Mouse (Mus musculus): ENCODE results near the gene Alk.

Gene Alk

DNA sequence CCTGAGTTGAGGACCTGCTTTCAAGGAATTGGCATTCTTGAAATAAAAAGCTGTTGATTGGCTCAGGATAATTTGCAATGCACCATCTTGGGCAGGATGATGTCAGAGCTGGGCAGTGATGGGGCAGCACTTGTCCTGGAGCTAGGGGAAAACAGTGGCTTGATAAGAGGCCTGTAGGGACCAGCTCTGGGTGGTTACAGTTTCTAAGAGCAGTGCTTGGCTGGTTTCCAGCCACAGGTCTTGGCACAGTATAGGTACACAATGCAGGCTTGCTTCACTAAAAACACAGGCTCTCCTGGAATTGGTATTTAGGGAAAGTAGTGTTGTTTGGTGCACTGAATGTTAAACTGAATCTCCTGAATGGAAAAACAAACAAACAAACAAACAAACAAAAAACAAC lies 662.4 kb downstream of the Alk start:
- in situ Hi-C loops (cut with MboI; ENCODE audit: unreplicated experiment in 2 of 2): no loop called here

DNA sequence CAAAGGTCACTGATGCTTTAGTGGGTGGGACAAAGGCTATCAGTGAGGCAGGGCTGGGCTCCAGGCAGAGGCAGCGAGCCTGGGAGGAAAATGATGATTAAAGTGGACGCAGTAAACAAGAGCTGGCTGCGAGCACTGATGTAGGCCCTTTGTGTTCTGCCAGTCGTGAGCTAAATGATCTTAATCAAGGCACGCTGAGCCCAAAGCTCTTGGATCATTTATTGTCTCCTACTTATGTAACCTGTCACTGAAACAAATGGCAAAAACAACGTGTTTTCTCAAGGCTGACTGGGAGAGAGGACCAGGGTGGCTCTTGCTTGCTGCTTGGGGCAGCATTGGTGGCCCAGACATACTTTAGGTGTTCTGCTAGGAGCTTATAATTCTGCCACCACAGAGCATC lies 663.0 kb downstream of the Alk start:
- in situ Hi-C loops (cut with MboI; ENCODE audit: unreplicated experiment in 2 of 2): no loop called here

DNA sequence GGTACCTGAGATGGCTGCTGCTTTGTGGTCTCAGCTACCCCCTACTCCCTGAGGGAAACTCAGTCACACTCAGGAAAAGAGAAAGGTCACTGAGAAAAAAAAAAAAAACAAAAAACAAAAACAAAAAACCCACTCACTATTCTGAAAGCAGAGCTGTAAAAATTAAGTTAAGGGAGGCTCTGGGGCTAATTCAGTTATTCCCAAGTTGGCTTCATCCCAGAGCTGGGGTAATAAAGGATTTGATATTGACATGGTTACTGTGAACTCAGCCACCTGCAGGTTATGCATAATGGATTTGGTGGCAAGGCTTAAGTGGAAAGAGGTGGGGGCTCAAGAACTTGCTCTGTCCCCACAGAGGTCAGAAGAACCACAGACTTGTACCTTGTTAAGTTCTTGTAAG lies 667.7 kb downstream of the Alk start:
- in situ Hi-C loops (cut with MboI; ENCODE audit: unreplicated experiment in 2 of 2): no loop called here

DNA sequence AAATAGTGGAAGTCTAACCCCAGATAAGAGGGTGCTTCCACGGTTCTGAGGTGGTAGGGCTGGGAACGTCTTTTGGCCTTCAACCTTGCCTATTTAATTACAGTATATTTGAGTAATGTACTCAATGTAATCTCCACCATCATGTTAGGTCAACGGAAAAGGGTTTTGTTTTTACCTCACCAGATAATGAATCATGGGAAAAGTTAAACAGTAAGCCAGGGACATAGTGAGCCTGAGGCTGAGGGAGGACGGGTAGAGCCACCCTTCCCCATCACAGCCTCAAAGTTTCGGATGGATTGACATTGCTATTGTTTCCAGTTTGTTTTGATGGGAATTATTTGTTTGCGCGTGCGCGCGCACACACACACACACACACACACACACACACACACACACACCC lies 668.6 kb downstream of the Alk start:
- in situ Hi-C loops (cut with MboI; ENCODE audit: unreplicated experiment in 2 of 2): no loop called here

DNA sequence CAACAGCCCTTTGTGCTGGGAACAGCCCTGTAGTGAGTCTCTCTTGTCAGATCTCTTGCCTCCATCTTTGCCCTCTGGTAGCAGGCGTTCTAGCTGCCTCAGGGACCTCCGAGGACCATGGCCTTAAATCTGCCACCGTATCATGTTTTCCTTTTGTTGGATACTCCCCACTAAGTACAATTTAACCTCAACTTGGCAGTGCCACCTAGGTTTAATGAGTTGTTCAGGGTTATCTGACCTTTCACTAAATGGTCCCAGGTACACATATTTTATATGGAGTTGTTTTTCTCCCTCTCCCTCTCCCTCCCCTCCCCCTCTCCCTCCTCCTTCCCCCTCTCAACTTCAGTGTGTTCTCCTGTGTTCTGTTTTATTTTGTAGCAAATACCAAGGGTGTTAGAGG lies 669.1 kb downstream of the Alk start:
- in situ Hi-C loops (cut with MboI; ENCODE audit: unreplicated experiment in 2 of 2): no loop called here

DNA sequence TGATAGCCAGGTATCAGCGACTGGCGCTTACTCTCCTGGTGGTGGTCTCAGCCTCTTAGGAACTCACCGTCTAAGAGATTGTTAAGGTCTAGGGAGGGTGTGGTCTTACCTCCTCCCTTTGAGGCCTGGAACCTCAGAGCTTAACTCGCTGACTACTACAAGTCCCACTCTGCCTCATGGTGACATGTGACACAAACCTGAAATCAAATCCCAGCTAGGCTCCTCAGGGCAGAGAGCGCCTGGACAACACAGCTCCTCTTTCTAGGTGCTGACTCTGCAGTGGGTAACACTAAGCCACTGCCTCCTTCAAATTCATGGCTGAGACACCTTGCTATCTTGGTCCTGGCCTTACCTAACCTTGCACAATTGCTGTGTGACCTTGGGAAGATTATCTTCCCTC lies 689.5 kb downstream of the Alk start:
- in situ Hi-C loops (cut with MboI; ENCODE audit: unreplicated experiment in 2 of 2): no loop called here

DNA sequence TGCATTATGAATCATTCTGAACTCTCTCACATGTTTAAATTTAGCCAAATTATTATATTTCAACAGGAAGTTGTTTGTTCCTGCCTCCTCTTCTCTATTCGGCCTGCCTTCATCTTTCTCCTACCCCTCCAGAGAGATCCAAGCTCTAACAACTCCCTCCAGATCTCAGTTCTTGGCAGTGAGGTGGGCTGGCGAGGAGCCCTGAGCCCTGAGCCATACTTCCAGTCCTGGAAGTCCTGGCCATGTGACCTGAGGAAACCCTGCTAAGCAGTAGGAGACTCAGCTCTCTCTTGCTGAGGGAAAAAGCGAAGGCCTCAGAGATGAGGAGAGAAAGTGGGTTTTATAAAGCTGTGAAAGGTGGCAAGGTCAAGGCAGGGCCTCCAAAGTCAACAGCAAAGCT lies 689.9 kb downstream of the Alk start:
- in situ Hi-C loops (cut with MboI; ENCODE audit: unreplicated experiment in 2 of 2): no loop called here

DNA sequence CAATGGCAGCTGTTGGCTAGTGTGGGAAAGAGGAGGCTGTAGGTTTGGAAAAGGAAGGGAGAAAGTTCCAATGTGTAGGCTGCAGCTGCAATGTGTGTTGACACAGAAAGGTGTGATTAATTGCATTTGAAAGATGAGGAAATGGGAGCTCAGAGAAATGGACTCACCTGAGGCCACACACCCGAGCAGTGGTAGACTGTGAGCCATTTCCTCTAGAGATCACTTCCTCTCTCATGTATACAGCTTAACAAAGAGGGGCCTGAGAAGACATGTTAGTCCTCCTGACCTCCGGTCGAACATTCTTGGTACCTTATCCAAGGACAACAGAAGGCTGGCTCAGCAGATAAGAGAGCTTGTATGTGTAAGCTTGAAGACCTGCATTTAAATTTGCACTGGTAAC lies 691.2 kb downstream of the Alk start:
- in situ Hi-C loops (cut with MboI; ENCODE audit: unreplicated experiment in 2 of 2): no loop called here

DNA sequence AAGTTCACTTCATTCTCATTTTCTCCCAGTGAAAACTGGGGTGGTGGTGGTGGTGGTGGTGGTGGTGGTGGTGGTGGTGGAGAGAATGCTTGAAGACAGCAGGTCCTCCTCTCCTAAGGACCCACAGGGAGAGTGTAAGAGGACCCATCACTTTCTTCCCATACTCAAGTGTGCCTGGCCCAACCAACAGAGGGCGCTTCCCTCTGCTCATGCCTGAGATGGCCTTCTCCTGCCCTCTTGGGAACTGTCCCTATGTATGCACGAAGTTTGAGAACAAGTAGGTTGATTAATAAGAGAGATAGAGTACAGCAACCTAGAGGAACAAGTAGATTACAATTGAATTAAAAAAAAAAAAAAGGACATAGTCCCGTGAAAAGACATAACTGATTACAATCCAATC lies 695.3 kb downstream of the Alk start:
- in situ Hi-C loops (cut with MboI; ENCODE audit: unreplicated experiment in 2 of 2): no loop called here

DNA sequence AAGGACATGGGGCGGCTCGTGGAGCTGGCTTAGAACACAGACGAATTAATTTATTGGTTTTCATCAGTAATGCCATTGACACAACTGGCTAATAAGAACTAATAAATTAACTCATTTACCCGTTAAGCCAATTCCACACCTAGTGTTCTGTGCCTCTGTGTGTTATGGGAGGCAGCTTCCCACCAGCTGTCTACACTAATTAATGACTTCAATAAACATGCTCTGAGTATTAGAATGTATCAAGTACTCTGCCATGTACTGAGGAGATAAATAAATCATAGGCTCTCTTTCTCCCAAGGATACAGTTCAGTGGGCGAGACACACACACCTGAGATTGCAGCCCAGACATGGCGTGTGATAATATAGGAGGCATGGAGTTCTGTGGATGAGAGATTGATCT lies 723.1 kb downstream of the Alk start:
- in situ Hi-C loops (cut with MboI; ENCODE audit: unreplicated experiment in 2 of 2): no loop called here

DNA sequence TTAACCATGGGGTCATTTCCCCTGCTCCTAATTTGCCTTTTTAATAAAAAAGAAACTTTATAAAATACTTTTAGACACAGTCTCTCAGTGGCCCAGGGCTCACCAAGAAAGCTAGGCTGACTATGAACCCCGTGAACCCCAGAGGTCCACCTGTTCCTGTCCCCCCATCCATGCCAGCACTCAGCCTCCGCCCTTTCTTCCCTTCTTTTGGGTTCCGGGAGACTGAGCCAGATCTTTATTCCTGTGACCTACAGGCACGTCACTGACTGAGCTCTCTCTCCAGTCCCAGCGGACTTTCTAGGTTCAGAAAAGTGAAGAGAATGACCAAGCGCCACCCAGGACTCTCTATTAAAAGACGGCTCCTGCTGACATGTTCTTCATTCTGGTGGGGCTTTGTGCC lies 728.9 kb downstream of the Alk start:
- in situ Hi-C loops (cut with MboI; ENCODE audit: unreplicated experiment in 2 of 2): loop anchor here in 1 of 2 experiments (10.0 kb wide), 1 partner anchor 909 kb away; no protein-coding TSS in a partner anchor

DNA sequence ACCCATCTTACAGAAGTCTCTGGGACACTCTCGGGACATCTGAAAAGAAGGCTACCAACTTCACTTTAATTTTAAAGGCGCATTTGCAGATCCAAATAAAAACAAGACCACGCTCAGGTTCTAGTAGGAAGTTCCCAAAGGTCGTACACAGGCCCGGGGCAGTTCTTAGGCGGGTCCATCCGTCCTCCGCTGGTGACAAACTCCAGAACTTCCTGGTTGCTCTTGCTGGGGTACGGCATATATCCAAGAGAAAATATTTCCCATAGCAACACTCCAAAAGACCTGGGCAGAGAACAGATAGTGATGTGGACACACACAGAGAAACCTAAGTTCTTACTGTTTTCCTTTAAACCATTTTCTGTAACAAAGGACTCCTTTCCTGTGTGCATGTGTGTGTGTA lies 729.6 kb downstream of the Alk start:
- in situ Hi-C loops (cut with MboI; ENCODE audit: unreplicated experiment in 2 of 2): loop anchor here (5.0 to 25.0 kb wide), 5 partner anchors 212 to 910 kb away; no protein-coding TSS in a partner anchor

DNA sequence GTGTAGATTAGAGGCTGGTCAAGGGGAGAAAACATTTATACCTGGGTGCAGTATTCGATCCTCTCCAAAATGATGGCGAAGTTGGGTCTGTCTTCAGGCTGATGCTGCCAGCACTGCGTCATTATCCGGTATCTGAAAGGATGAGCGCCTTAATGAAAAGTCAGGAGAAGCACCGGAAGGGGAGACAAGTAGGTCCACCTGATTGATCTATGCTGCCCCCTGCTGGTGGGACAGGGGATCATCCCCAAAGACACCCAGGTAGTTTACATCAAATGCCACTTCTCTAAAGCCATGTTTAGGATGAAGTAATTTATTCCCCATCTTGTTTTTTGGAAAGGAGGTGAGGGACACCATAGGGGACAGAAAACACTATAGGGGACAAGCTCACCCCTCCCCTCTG lies 730.4 kb downstream of the Alk start:
- in situ Hi-C loops (cut with MboI; ENCODE audit: unreplicated experiment in 2 of 2): loop anchor here (5.0 to 25.0 kb wide), 5 partner anchors 212 to 911 kb away; no protein-coding TSS in a partner anchor

DNA sequence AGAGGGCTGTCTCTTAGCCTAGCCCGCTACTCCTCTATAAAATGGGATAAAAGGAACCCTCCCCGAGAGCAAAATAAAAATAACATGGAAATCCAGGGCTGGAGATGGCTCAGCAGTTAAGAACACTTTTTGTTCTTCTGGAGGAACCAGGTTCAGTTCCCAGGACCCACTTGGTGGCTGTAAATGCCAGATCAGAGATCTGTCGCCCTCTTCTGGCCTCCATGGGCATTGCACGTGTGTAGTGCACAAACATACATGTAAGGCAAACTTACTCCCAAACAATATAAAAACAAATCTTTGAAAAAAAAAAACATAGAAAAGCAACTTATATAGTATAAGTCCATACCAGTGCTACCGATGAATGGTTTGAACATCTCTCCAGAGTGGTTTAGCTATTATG lies 731.5 kb downstream of the Alk start:
- in situ Hi-C loops (cut with MboI; ENCODE audit: unreplicated experiment in 2 of 2): loop anchor here (5.0 to 25.0 kb wide), 5 partner anchors 211 to 912 kb away; no protein-coding TSS in a partner anchor

DNA sequence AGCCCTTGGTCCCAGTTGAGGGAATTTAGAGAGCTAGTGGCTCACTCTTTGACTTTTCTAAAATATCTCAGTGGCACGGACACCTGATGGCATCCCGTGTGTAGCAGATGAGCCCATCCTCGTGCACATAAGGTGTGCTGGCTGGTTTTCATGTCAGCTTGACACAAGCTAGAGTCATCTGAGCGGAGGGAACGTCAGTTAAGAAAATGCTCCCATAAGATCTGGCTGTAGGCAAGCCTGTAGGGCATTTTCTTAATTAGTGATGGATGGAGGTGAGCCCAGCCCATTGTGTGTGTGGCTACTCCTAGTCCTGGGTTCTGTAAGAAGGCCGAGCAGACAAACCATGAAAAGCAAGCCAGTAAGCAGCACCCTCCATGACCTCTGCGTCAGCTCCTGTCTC lies 732.4 kb downstream of the Alk start:
- in situ Hi-C loops (cut with MboI; ENCODE audit: unreplicated experiment in 2 of 2): loop anchor here (5.0 to 25.0 kb wide), 5 partner anchors 210 to 913 kb away; no protein-coding TSS in a partner anchor

DNA sequence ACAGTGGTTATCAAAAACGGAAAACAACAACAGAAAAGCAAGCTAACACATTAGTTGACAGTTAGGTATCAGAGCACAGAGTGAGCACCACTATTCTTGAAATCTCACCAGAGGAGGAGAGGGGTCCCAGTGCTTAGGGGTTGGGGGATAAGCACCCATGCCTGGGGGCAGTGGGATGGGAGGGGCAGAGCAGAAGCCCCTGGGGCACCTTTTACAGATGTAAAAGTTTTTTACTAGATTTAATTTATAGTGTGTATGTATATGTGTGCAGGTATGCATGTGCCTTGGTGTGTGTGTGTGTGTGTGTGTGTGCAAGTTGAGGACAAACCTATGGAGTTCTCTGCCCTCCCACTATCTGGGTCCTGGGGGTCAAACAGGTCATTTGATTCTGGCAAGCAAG lies 733.8 kb downstream of the Alk start:
- in situ Hi-C loops (cut with MboI; ENCODE audit: unreplicated experiment in 2 of 2): loop anchor here (5.0 to 25.0 kb wide), 5 partner anchors 208 to 914 kb away; no protein-coding TSS in a partner anchor

DNA sequence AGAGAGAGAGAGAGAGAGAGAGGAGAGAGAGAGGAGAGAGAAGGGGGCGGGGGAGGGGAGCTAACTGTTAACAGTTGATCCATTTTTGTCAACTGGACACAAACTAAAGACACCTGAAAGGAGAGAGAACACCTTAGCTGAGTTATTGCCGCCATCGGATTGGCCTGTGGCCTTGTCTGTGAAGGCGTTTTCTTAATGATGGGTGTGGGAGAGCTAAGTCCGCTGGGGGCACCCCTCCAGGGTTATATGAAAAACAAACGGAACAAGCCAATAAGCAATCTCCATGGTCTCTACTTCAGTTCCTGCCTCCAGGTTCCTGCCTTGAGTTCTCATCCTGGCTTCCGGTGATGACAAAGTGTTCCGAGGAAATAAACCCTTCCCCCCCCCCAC lies 734.2 kb downstream of the Alk start:
- in situ Hi-C loops (cut with MboI; ENCODE audit: unreplicated experiment in 2 of 2): loop anchor here (5.0 to 25.0 kb wide), 5 partner anchors 208 to 915 kb away; no protein-coding TSS in a partner anchor

DNA sequence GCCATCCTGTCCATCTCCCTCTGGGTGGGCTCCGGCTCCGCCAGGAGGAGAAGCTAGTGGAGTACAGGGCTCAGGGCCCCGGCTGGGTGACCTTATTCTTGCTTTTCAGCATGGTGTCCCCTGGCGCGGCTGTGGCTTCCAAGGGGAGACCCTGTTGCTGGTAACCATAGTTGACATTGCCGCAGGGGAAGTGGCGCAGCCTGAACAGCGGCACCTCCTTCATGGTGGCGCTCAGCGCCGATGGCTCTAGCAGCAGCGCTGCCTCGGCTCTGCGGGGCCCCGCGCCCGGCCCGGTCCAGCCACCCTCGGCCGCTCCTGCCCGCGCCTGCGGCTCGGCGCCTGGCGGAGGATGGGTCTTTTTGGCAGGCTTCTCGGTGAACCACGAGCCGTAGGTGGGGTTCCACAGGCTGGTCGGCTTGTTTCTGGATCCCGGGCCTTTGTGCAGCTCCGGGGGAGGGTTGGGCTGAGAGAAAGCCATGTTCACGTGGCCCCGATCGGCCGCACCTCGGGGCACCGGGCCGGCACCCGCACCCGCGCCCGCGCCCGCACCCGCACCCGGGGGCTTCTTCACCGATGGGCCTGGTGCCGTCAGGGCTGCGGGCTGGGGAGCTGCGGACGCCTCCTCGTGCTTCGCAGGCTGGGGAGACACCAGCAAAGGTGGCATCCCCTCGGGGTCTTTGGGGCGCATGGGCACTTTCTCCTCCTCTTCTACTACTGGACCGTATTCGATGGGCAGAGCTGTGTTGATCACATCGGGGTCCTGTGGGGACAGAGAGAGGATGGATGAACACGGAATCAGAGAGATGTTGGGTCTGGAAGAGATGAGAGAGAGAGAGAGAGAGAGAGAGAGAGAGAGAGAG lies 734.8 kb downstream of the Alk start:
- in situ Hi-C loops (cut with MboI; ENCODE audit: unreplicated experiment in 2 of 2): loop anchor here (5.0 to 25.0 kb wide), 5 partner anchors 207 to 915 kb away; no protein-coding TSS in a partner anchor

DNA sequence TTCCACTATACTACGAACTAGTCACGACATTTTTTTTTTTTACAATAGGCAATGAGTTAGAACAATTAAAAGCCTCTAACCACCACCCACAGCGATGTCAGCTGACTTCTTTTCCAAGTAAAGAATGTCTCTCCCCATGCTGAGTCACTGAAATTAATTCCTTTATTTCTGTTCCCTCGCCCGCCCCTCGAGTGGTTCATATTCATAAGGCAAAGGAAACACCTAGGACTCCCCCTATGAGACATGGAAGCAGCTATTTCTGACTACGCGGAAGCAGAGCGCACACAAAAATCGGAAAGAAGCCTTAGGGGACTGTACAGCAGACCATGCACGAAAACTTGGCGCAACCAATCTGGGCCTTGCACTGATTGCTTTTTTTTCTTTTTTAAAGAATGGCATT lies 735.6 kb downstream of the Alk start:
- in situ Hi-C loops (cut with MboI; ENCODE audit: unreplicated experiment in 2 of 2): loop anchor here in 1 of 2 experiments (25.0 kb wide), 1 partner anchor 807 kb away; no protein-coding TSS in a partner anchor

DNA sequence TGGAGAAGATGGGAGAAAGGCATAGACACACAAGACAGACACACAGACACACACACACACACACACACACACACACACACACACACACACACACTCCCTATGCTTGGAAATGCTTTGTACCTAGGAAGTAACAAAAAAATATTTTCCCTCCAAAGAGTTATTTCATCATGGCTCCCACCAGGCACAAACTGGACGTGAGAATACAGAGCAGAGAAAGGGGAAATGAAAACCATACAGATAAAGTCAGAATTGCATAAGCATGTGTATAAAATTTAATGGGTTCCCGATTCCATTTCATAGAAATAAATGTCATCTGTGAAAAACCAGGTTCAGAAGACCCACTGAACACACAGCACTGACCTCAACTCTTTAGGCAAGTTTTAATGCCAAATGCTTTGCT lies 736.5 kb downstream of the Alk start:
- in situ Hi-C loops (cut with MboI; ENCODE audit: unreplicated experiment in 2 of 2): loop anchor here in 1 of 2 experiments (25.0 kb wide), 1 partner anchor 806 kb away; no protein-coding TSS in a partner anchor

DNA sequence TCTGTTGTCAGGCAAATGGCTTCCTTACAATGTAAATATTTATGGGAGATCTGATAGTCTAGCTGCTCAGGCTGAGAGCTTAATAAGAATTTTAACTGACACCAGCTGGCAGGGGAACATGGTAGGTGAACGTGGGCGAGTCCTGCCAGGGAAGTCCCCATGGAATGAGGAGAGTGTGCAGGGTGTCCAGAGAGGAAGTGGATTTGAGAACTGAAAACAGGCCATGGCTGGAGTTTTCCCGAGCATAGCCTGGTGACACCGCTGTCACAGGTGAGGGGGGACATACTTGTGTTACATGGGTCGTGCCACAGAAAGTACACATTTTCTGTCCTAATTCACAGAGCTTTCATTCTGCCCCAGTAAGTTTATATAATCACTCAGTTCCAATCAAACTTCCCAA lies 739.0 kb downstream of the Alk start:
- in situ Hi-C loops (cut with MboI; ENCODE audit: unreplicated experiment in 2 of 2): loop anchor here in 1 of 2 experiments (25.0 kb wide), 1 partner anchor 803 kb away; no protein-coding TSS in a partner anchor

DNA sequence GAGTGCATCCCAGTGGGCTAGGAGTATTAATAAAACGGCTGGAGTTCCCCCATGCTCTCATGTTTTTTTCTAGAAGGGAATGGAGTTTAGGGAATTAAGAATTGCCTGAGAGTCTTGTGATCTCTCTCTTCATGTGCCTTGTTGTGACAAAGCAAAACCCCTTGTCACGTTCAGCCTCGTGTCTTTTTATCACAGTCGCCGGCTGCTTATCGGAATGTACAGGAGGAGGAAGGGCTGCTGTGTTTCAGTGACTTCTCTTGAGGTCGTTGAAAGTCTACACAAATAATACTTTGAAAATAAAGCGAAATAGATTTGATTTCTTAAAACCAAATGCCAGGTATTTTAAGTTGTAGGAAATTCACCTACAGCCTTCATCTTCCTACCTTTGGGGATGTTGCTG lies 740.4 kb downstream of the Alk start:
- in situ Hi-C loops (cut with MboI; ENCODE audit: unreplicated experiment in 2 of 2): loop anchor here in 1 of 2 experiments (25.0 kb wide), 1 partner anchor 802 kb away; no protein-coding TSS in a partner anchor
